Mouse (Mus musculus) CD4-positive, CD25-positive, alpha-beta regulatory T cell, adult 2 months (primary cell): ENCODE measurements around the gene Cyp2c29.
"Not testable (repeated sequence)": the region's sequence is repeated elsewhere in the genome, so short reads cannot be mapped to it uniquely, and the experiment has no call there.

Experiments
- DNase-seq: peaks from one replicate; pipeline ENCODE4 v3.0.0-alpha.2; 2012; ENCODE audit warnings: low read depth, low spot score

Cyp2c29 gene

DNA sequence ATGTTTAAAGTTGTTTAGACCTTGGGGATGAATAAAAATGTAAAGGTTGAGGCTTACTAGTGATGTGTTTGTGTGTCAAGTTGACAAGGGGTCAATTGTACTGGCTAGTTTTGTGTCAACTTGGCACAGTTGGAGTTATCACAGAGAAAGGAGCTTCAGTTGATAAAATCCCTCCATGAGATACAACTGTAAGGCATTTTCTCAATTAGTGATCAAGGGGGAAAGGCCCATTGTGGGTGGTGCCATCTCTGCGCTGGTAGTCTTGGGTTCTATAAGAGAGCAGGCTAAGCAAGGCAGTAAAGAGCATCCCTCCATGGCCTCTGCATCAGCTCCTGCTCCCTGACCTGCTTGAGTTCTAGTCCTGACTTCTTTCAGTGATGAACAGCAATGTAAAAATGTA, at the start of gene Cyp2c29:
TSS of gene Cyp2c29 (plus strand) at position 301 of the 400 bp plus-strand sequence.
- not testable (repeated sequence) for DNase-seq

DNA sequence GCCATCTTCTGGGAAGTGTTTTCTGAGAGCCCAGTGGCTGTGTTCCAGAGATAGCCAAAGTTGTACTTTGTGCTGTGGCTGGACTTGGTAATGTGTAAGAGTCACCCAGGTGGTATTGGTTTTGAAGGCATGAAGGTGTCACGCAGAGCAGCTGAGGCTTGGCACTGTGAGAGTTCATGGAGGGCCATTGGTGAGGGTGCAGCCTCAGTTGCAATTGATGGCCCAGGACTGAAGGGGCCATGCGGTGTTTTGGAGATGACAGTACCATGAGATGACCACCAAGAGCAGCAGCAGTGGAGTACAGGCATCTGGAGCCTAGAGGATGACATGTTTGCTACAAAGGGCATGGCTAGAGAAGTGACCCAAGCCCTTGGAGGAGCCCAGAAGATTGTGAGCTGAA, 2.2 kb upstream of the Cyp2c29 start:
- DNase-seq, result not testable (repeated sequence)

DNA sequence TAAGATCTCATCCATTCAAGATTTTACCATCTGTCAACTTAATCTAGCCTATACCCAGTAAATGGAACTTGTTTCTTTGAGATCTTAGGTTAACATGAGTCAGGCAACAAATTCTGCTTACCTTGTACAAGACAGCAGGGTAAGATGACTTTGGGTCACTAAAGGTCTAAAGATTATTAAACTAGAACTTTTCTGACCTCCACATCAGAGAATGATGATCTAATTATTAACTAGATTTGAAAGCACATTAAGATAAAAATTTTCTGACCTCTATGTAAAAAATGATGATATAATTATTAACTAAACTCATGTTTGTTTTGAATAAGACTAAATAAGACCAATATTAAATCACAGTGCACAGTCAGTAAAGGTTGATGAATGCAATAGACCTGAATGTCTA, 13.6 kb downstream of the Cyp2c29 start:
- no peak for DNase-seq

DNA sequence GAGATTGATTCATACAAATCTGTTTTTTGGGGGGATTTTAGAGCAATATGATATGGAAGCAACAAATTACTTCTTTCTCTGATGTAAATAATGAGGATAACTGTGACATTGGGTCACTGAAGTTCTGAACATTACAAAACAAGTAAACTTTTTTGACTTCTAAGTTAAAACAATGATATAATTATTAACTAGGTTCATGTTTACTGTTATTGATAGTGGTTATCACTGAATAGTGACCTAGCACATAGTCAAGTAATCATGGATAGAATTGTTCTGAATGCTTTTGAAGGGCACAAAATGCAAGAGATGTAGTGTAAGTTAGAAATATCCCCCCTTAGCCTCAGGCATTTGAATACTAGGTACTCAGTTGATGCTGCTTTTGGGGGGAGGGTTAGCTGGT, 16.4 kb downstream of the Cyp2c29 start:
- no peak for DNase-seq

DNA sequence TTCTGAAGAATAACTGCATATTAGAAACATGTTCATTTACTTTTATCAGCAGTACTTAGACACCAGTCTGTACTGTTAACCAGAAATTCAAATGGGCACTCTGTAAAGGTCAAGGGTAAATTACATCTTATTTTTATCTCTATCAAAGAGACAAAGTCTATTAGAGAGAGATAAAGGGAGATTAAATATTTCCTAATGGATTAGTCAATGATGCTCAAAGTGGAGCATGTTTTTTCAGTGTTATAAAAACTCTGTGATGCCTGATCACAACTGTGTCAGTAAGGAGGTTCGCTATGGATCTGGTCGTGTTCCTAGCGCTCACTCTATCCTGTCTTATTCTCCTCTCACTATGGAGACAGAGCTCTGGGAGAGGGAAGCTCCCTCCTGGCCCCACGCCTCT, 17.6 kb downstream of the Cyp2c29 start:
- no peak for DNase-seq

DNA sequence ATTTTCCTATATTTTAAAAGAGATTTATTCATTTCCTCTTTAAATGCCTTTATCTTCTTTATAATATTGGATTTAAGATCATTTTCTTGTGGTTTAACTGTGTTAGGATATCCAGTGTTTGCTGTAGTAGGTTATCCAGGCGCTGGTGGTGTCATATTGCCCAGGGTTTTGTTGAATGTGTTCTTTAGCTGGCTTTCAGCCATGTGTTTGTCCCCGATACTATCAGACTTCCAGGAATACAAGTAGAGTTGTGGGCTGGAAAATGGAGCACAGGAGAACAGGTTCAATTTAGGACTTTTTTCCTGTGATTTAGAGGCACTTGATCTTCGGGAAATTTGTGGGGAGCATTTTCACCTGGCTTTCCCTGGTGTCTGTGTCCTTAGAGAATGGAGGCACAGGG, 19.8 kb downstream of the Cyp2c29 start:
- DNase-seq, result no peak
